Mouse (Mus musculus) thymus, adult 2 months (tissue): ENCODE measurements around the gene Cldn7.

Experiments
- CTCF ChIP-seq: fragments of 200-500 bp; IDR thresholded peaks from 2 replicates; pipeline ENCODE4 v1.5.1; 2012; ENCODE audit warnings: mild to moderate bottlenecking, control low read depth, low read length, moderate library complexity, borderline replicate concordance; ENCODE audit not compliant: control insufficient read depth, poor library complexity, insufficient read depth; ENCODE audit errors: extremely low read depth
- POLR2A ChIP-seq: fragments of 200-500 bp; IDR thresholded peaks from 2 replicates; pipeline ENCODE4 v1.6.1; 2012; ENCODE audit warnings: mild to moderate bottlenecking, low read length, control low read depth, moderate library complexity; ENCODE audit not compliant: control insufficient read depth, poor library complexity, insufficient read depth; ENCODE audit errors: extremely low read depth

DNA sequence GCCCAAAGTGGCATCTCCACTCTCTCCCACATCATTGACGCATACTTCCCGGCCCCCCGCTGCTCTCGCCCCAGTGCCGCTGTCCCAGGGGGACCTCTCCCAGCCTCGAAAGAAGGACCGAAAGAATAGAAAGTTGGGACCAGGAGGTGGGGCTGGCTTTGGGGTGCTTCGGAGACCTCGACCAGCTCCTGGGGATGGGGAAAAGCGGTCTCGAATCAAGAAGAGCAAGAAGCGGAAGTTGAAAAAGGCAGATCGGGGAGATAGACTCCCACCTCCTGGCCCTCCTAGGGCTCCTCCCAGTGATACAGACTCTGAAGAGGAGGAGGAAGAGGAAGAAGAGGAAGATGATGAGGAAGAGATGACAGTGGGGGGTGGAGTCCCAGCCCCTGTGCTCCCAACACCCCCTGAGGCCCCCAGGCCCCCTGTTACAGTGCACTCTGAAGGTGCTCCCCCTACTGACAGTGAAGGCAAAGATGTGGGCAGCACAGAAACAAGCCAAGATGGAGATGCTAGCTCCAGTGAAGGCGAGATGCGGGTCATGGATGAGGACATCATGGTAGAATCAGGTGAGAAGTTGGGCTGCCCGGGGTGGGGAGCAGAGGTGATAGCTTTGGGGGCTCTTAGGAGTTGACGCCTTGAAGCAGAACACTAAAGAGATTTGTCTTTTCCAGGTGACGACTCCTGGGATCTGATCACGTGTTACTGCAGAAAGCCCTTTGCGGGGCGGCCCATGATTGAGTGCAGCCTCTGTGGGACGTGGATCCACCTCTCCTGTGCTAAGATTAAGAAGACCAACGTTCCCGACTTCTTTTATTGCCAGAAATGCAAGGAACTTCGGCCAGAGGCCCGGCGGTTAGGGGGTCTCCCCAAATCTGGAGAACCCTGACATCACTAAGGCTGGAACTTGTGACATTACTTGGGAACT lies 34.2 kb downstream of the Cldn7 start:
- TF ChIP-seq CTCF (no peak), POLR2A (no peak)
